Mouse (Mus musculus) spleen, postnatal 14 days (tissue): ENCODE data around the gene Rpl34.

Experiments
- DNase-seq, 2 experiments: peaks; one replicate each; pipeline ENCODE4 v3.0.0; 2021 to 2022; ENCODE audit warnings: low spot score in 2 of 2

Rpl34 gene

DNA sequence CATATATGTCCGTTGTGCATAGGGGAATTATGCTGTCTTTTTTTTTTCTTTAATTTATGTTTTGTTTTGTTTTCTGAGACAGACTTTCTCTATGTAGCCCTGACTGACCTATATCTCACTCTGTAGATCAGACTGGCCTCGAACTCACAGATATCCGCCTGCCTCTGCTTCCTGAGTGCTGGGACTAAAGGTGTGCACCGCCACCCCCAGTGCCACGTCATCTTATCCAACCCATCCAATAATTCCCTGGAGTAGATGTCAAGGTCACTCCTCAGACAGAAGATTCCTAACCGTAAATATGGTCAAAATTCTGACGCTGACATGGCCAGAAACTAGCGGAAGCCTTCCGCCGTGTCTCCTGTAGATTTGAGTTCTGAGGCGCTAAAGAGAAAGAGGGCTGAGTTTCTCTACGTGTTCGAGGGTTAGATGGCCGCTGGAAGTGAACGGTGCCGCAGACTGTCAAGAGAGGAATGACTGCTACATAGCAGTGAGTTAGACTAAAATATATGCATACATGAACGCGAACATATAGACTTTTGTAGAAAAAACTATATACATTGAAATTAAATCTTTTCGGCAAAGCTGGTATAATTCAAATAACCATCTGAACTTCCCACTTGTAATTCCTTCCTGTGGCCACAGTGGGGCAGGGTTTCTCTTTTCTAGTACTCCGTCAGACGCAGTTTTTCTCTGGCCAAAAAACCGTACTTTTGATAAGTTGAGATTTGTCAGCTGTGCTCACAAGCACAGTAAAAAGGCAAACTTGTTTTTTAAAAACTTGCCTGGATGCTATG lies 15.2 kb downstream of the Rpl34 start:
- DNase-seq, result peak; percentile 35 to 62

DNA sequence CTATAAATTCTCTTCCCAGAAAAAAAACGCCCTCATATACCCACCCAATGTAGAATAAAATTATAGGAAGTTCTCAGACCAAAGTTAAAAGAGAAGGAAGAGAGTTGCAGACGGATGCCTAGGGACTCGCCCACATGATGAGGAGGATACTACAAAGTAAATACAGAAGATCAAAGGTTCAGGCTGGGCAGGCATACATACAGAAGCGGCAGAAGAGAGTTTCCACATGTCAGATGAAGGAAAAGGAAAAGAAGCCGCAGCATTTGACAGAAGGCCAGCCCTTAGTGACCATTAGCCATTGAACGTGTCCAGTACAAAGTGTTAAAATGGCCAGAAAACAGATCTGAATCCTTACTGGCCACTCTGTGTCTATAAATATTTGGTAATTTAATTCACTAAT lies 17.3 kb downstream of the Rpl34 start:
- no peak for DNase-seq

DNA sequence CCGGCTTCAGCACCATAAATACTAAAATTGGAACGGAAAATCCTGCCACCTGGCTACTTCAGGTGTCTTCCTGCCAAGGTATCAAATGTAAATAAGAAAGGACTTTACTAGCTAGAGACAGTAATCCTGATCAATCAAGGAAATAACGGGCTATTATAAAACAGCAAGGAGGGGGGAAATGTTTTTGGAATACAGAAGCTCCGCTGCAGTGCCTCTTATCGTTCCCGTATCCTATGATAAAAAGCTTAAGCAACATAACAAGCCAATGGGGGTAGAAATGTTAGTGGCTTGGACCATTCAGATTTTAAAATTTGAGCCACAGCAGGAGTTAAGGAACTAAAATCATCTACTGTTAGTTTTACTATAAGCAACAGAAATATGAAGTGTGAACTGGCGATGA lies 20.1 kb downstream of the Rpl34 start:
- DNase-seq, result no peak

DNA sequence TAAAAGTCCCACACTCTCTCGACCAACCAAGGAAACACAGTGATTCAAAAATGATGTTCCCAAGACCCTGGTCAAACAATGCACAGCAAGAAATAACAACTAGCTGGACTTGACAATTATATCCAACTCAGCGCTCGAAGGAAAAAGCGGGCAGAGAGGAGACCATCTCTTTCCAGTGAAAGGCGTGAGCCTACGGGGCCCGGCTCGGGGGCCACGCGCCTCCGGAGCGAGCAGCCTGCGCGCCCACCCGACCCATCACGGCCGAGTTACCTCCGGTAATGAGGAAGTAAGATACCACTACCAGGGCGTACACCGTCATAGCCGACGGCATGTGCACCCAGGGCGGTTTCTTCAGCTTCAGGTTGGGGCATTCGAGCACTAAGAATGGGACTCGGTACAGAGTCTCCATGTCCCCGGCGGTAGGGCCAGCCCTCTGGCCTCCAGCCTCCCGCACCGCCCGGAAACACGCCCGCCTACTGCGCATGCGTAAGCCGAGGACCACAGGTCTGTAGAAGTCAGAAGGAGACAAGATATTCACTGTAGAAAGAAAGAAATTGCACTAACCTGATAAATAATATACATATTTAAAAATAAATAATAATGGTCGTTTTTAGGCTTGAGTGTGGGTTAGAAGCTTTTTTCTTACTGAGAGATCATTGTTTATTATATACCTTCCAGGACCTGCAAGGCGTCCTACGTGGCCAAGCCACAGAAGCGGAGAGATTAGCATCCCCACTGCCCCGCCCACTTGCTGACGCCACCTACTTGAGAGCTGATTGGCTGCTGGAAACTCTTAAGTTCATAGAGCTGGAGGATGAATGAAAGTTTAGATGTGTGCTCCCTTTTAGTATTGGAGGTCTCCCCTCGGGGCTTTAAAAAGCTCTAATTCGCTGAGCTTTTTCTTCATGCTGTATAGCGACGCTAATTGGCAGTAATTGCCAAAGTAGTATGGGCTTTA lies 21.0 kb downstream of the Rpl34 start, which contains the start of gene Ostc:
Gene Ostc (minus strand): TSS at position 478 of the 958 bp plus-strand sequence.
- peak; percentile 90 to 93 for DNase-seq

DNA sequence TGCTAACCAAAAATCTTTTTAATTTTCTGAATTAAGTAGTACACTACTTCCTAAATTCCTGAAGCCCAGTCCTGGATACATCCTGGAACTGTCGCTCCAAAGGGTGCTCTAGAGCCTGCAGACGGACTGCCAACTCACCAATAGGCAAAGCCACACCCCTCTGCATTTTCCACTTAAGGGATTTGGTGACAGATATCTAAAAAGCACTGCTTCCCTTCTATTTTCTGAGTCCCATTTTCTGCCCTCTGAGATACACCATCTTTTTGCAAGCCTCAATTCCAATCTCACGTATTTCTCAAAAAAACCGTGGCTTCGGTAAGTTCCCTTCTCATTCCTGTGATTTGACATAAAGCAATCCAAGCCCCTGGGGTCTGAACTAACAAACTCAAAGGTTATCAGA lies 21.7 kb downstream of the Rpl34 start:
- no peak for DNase-seq

DNA sequence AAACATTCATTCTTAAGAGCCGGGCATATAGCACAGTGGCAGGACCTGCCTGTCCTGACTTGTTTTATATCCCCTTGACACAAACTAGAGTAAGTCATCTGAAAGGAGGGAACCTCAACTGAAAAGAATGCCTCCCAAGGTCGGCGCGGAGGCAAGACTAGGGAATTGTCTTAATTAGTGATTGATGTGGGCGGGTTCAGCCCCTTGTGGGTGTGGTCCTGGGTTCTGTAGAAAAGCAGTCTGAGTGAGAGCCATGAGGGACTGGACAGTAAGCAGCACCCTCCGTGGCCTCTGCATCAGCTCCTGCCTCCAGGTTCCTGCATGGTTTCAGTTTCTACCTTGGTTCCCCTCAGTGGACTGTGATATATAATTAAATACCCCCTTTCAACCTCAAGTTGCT lies 27.9 kb downstream of the Rpl34 start:
- DNase-seq, result no peak

DNA sequence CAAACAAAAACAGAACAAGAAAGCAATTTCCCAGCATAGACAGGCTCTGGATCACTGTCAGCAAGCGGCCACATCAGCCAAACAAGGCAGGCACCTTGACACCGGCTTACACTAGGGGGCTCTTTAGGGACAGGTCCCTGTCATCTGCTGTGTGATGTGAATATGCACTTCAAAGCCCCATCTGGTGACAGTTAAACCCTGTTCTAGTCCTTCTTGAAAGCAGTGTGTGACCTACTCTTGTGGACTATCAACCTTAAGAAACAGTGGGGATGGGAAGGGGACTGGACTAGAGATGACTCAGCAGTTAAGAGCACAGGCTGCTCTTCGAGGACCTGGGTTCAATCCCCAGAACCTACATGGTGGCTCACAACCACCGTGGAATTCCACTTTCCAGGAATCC lies 32.6 kb downstream of the Rpl34 start:
- no peak for DNase-seq

DNA sequence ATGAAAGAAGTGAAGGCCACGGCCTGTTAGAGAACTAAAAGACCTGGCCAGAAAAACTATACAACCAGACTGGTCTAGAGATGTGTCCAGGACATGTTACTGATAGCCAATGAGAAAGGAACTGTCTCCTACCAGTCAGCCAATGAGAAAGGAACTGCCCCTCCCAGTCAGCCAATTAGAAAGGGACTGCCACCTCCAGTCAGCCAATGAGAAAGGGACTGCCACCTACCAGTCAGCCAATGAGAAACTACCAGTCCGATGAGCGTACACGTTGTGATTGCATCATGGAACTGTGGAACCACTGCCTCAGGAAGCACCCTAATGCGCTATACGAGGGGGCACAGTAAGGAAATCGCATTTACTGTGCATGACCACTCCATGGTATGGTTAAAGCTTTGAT lies 35.5 kb downstream of the Rpl34 start:
- no peak for DNase-seq

DNA sequence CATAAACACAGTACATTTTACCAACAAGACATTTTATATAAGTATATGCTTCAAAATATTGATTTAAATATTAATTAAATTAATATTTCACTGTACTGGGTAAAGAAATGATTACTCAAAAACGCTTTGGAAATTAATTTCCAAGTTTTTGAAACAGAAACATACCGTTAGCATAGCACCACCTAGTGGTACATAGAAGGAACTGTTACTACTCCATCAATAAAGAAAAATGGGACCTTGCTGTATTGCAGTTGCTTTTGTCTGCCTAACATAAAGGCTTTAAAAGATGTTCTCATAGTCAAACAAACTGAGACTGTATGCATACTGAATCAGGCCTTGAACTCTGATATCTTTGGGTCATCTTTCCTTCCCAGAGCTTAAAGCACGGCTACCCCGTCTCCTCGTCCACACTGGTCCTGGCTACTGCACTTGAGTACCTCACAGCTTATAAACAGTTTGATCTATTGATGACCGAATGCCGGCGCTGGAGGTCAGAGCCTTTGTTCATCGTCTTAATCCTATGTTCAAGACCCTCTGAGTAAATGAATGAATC lies 36.1 kb downstream of the Rpl34 start:
- no peak for DNase-seq

DNA sequence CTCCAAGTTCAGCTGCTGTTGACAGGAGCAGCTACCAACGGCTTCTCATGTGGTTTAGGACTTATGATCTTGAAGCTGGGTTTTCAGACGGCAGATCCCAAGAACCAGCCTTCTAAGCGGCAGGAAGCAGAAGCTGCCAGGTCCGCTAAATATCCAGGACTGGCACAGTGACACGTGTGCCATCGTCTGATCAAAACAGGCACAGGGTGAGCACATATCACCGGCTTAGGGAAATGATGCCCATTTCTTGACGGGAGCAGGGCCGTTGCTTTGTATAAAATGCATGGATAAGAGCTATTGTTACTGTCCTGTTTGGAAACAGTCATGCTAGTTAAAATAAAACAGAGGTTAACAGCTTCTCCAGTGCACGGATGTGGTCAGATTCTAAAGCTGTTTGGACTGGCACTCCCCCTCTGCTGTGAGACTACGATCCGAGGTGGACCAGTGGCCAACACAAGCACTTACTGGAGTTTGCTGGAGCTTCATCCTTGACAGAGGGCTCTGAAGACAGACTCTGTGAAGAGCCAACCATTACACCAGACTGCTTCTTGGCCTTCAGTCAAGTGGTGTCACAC lies 38.5 kb downstream of the Rpl34 start:
- no peak for DNase-seq

DNA sequence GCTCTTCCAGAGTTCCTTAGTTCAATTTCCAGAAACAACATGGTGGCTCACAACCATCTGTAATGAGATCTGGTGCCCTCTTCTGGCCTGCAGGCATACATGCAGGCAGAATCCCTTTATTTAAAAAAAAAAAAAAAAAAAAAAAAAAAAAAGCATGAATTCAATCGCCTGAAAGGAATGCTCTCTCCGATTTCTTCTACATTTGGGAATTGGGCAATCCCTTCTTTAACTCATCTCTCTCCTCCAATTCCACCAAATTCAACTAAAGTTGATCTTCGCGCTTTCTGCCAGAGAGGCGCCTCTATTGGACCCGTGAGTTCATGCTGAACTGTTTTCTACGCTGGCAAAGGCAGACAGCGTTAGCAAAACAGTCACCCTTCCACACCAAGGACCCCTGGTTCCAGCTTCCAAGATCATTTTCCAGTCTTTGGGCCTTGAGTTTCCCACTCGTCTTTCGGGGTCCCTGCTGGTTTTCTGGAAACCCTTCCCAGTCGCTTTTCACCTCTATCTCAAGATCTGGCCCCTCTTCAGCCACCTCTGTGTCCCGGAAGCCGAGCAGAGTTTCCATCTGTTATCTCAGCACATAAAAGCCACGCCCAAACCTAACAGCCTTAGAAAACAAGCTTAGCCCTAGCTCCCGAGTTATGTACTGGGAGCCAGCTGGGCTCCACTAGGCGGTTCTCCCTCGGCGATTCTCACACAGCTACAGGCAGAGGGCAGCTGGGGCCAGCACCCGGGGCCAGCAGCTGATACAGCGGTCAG lies 39.2 kb downstream of the Rpl34 start:
- DNase-seq, result peak in 1 of 2 experiments; percentile 6

DNA sequence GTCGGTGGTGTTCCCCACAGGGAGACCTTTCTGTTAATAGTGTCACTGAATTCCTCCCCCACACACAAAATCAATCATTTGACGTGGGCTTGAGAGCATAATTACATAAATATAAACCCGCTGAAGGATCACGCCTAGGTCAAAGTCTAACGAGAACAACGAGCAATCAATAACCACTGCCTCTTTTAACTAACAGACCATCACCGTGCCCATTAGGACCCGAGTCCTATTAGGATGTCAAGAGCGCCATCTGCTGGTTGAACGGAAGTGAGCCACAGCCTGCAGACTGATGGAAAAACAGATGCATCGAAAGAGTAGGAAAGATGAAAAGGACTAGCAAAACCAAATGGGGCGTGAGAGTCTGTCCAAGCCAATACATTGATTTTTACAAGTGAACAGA lies 40.6 kb downstream of the Rpl34 start:
- peak; percentile 22 to 65 for DNase-seq

DNA sequence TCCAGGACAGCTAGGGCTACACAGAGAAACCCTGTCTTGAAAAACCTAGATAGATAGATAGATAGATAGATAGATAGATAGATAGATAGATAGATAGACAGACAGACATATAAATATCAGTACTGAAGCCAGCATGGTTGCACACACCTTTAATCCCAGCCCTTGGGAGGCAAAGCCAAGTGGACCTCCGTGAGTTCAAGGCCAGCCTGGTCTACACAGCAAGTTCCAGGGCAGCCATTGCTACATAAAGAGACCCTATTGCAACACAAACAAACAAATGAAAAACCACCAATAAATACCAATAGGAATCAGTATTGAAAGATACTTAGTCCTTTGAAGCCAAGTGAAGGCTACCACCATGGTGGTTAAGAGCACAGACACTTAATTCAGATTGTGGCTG lies 43.1 kb downstream of the Rpl34 start:
- no peak for DNase-seq

DNA sequence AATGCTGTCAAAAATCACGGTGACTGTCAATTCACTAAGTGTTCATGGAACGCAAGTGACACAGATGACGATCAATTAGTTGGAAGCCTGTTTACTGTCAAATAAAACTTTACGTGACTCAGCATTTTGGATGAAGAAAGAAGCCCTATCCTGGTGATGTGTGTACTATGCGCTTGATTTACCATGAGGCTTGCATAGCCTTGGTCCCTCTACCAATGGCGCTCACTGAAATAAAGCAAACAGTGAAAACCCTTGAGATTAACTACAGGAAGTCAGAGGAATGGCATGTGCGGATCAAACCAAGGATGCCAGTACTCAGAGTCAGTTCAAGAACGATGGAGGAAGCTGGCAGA lies 45.2 kb downstream of the Rpl34 start:
- DNase-seq, result no peak

DNA sequence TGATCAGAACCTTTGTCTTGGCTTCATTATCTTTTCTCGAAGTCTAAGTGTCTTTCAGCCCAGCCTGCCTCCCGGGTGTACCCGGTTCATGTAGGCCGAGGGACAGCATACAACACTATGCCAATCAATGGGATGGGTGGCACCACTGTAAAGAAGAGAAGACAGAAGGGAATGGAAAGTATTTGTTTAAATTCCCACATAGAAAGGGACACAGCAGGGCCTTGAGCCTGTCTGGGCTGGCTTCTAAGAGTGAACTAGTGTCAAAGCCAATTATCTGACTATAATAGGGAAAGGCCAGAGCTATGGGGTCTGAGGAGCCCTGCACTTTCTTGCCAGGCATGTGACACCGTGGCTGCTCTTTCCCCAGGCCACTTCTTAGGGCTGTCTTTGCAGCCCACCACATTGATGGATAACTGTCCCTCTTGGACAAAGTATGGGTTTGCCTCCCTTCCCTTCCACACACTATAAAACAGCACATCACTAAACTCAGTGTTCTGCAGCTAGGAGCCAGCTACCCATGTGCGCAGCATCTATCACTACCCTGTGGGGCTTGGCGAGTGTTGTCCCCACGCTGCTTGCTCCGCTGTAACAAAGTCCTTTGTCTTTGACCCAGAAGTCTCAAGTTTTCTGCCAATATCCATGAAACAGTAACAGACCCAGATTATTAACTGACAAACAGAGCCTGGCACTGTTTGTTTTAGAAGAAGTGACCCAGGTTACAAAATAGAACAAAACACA lies 45.8 kb downstream of the Rpl34 start:
- DNase-seq, result no peak

DNA sequence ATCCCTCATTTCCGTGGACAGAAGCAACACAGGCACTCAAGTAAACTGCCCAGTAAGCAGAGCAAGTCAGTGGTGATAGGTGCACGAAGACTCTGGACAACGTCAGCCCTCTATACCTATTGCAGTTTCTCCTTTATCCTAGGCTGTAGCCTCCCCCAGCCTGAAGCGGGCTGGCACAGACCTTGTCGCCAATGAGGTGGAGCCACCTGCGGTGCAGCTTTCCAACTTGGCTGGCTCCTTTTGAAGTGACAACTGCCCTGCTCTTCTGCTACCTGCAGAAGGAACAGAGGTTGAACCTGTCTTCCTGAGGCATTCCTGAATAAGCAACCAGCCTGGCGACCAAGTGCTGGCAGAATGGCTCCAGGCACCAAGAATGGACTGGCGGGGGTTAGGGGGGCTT lies 46.4 kb downstream of the Rpl34 start:
- no peak for DNase-seq

DNA sequence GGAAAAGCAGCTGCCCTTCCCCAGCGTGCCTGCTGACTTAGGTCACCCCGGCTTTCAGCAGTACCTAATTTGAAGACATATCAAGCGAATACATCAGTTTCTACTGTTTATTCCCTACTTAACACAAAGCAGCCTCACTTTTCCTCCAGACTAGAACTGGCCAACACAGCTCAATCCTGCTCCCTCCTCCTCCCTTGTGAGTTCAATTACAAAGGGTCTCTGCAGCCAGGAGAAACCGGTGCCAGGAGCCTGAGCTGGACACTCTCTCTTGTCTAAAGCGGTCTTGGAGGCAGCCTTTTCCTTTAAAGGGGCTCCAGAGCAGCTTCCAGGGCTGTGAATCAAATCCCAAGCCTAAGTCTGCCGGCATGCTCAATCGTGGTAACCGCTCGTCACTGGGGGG lies 48.0 kb downstream of the Rpl34 start:
- no peak for DNase-seq

DNA sequence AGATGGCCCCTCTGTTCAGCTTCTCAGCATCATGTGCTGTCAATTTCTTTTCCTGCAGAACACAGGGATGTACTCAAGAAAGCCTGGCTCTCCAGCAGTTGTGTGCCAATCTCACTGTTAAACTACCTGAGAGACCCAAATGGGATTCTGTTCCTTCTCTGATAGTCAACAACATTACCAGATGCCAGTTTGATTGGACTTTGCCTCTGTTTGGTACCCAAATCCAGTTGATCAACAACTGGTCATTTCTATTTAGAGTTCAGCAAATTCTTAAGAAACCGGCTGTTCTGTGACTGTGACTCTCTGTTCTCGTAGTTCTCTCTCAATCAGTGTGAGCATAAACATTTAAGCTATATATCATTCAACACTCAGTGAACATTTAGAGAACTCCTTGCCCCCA lies 49.0 kb downstream of the Rpl34 start:
- no peak for DNase-seq

DNA sequence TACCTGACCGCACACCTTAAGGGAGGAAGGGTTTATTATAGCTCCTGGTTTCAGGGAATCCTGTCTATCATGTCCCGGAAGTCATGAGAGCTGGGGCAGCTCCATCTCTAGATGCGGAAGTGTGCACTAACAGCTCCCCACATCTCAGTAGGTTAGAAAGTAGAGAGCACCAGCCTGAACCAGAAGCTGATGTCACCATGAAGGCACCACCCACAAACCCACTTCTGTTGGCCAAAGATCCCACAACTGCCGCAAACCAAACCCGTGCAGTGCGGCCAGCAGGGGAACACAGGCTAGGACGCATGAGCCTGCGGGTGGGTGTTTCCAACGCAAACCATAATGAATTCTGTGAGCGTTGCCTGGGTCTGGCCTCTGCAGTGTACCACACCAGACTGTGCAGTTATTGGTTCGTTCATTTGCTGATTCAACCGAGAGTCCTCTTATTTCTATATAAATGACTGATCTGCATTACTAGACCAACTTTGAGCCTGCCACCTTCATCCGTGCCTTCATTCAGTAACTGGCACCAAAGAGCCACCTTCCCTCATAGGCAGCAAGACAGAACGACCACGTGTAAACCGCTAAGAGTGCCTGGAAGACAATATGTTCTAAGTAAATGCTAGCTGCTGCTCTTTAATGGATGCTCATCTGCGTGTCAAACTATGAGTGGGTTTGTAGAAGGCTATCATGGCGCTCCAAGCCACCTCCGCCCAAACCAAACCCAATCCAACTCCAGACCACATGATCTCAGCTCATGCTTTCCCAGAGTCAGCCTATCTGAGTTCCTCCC lies 52.3 kb downstream of the Rpl34 start:
- no peak for DNase-seq
